Mouse (Mus musculus) ovary, adult 18-20 months (tissue): ENCODE results near the gene B3galt5.

Source experiments
- DNase-seq: peaks from one replicate; pipeline ENCODE4 v3.0.0; 2022; ENCODE audit warnings: low spot score, mixed read lengths

The B3galt5 gene

DNA sequence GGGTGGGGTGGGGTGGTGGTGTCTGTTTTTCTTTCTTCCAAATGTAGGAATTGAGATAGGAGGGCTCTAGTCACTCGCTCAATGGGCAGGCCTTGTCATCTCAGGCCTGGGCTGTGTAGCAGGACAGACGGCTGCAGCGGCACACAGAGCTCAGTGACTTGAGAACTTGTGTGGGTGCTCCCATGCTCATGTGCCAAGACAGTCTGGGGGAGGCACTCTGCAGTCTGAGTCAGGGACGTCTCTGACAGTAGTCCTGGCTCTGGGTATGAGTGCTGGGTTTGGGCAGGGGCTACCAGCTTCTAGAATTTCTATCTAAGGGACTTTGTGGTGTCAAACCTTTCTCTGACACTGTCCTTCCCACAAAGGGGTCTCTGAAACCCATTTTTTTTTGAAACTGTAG lies 106.3 kb downstream of the B3galt5 start:
- no peak for DNase-seq

DNA sequence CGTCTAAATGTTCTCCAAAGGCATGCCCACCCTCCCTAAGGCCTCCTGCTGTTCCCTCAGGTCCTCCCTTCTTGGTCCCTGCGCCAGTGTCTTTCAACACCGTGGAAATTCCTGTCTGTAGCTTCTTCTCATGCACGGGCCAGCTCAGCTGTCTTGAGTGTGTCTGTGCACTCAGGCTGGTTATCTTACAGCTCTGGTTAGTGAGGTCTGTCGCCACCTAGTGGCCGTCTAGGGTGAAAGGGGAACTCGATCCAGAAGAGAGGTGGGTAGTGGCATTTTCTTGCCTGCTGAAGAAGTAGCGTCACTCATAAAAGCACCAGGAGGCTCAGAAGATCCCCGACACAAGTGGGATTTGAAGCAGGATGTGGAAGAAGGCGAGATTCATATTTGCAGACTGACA lies 109.5 kb downstream of the B3galt5 start:
- DNase-seq, result peak; percentile 43

GRCm38 (mm10) chr16:96348070-96348469 lies 112.5 kb downstream of the B3galt5 start:
- no peak for DNase-seq

- no peak for DNase-seq
Measured at GRCm38 (mm10) chr16:96348766-96349165, 113.2 kb downstream of the B3galt5 start.

GRCm38 (mm10) chr16:96351520-96351919 lies 115.9 kb downstream of the B3galt5 start:
- no peak for DNase-seq

DNA sequence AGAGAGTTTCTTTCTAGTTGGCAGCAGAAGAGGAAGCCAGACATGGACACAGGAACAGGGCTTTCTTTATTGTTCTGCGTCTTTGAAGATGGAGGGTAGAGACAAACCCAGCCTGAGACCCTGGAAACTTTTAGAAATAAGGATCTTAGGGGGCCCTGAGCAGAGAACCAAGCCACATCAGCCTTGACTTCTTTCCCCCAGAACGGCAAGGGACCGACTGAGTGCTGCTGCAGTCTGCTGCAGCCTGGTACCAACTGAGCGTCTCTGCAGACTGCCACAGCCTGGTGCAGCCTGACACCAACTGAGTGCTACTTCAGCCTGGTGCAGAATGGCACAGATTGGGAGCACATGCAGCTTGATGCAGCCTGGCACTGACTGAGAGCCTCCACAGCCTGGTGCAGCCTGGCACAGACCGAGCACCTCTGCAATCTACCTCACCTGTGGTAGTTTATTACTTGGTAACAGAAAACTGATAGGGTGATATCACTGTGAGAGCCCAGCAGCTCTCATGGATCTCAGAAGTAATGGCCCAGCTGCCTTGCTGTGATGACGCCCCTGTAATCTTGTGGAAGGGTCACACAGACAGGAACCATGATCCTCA lies 117.8 kb downstream of the B3galt5 start:
- no peak for DNase-seq

GRCm38 (mm10) chr16:96353996-96354395 lies 118.4 kb downstream of the B3galt5 start:
- DNase-seq, result no peak

DNA sequence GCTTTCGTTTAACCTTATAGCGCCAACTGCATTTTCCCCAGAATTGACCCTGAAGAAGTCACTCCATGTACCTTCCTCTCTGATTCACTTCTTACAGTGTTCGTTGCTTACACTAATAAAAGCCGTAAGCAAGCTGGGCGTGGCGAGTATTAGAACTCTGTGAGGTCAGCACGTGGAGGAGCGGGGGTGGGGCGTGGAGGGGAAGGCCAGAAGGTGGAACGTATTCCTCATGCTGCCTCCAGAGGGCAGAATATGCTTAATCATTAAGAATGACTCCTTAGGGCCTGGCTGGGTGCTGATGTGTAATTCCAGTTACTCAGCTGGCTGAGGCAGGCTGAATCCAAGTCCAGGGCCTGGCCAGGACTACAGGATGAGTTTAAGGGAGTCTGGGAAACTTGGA lies 122.3 kb downstream of the B3galt5 start:
- DNase-seq, result peak; percentile 45

GRCm38 (mm10) chr16:96361305-96362124 lies 125.9 kb downstream of the B3galt5 start:
- DNase-seq, result no peak

GRCm38 (mm10) chr16:96362873-96363272 lies 127.3 kb downstream of the B3galt5 start:
- DNase-seq, result no peak

- DNase-seq, result no peak
Measured at GRCm38 (mm10) chr16:96363277-96363676, 127.7 kb downstream of the B3galt5 start.

DNA sequence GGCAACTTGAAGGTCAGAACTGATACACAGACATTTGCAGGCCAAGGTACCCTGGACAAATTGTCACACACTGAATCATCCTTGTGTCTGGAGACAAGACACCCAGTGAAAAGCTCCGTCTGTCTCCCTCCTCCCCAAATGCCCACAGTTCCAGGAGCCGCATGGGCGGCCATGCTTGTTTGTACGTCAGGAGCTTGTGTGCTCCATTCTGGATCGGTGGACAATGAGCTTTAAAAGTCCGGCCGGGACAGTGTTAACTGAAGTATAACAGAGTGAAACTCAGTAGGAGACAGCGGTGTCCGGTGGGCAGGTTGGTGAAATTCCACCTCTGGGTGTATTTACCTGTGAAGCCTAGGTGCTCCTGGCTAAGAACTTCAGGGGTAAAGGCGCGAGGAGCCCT lies 129.3 kb downstream of the B3galt5 start:
- no peak for DNase-seq
